Mouse (Mus musculus) heart, postnatal 0 days (tissue): Measurements from ENCODE around the gene Tmem101. TPM values are rescaled to one million over a fixed set of nuclear protein-coding genes. Genes with fewer than 3 reads are reported as not detected.

Source experiments
- ATAC-seq: fragments of 200-750 bp; cut with Nextera tagmentation; 2 replicates; pipeline ENCODE4 v1.8.0; 2017; ENCODE audit warnings: low read depth, moderate number of reproducible peaks, moderate library complexity; ENCODE audit not compliant: insufficient read depth
- DNase-seq: peaks from one replicate; pipeline ENCODE4 v3.0.0-alpha.2; 2016; ENCODE audit warnings: low spot score
- H3K27ac ChIP-seq: fragments of 300-500 bp; sonication (generic); 2 replicates; pipeline ENCODE4 v1.5.1; 2014; ENCODE audit warnings: low read depth, mild to moderate bottlenecking
- H3K27me3 ChIP-seq: fragments of 300-500 bp; sonication (generic); 2 replicates; pipeline ENCODE4 v1.6.1; 2014; ENCODE audit warnings: low read length, mixed read lengths; ENCODE audit not compliant: control insufficient read depth, insufficient read depth
- H3K36me3 ChIP-seq: fragments of 300-500 bp; sonication (generic); replicated peaks from 2 replicates; pipeline ENCODE4 v1.6.1; 2014; ENCODE audit warnings: low read length, mixed read lengths; ENCODE audit not compliant: control insufficient read depth, insufficient read depth
- H3K4me1 ChIP-seq: fragments of 300-500 bp; sonication (generic); 2 replicates; pipeline ENCODE4 v1.6.1; 2014; ENCODE audit warnings: antibody characterized with exemption; ENCODE audit not compliant: control insufficient read depth, insufficient read depth
- H3K4me2 ChIP-seq: fragments of 300-500 bp; sonication (generic); 2 replicates; pipeline ENCODE4 v1.6.1; 2014; ENCODE audit warnings: low read depth, mild to moderate bottlenecking, low read length, moderate library complexity
- H3K4me3 ChIP-seq: fragments of 300-500 bp; sonication (generic); 2 replicates; pipeline ENCODE4 v1.5.1; 2014; ENCODE audit warnings: low read depth, low read length
- H3K9ac ChIP-seq: fragments of 300-500 bp; sonication (generic); replicated peaks from 2 replicates; pipeline ENCODE4 v1.6.1; 2014; ENCODE audit warnings: low read depth, low read length, mixed read lengths
- H3K9me3 ChIP-seq: fragments of 300-500 bp; sonication (generic); replicated peaks from 2 replicates; pipeline ENCODE4 v1.6.1; 2016; ENCODE audit warnings: low read length; ENCODE audit not compliant: control insufficient read depth
- CTCF ChIP-seq: IDR thresholded peaks from 2 replicates; pipeline ENCODE4 v1.5.1; 2016; ENCODE audit warnings: antibody characterized with exemption, control low read depth, low read depth
- EP300 ChIP-seq: IDR thresholded peaks from 2 replicates; pipeline ENCODE4 v1.6.1; 2016; ENCODE audit warnings: antibody characterized with exemption, low read depth
- WGBS: fragments of 180-500 bp; shearing (Covaris S2); extraction: QIAGEN DNeasy Blood & Tissue Kit; methylation state at CpG from one replicate; pipeline ENCODE4 v1.1.7; 2014; 5-methylcytosine and 5-hydroxymethylcytosine counted together
- polyA plus RNA-seq: library from polyadenylated mRNA; unstranded; fragments of >200 nt; fragmentation: Nextera tagmentation; extraction: Ambion mirVana; gene quantifications from 2 replicates; pipeline ENCODE4 v1.2.1, GENCODE M21; 2015
- total RNA-seq: library from RNA; depleted of rRNA; stranded (reverse); fragments of >200 nt; gene quantifications from 2 replicates; pipeline ENCODE4 v1.2.3, GENCODE M21; 2014; ENCODE audit warnings: low replicate concordance; rRNA removed

Tmem101 gene
- 28.7 and 45.8 TPM in 2 replicates for total RNA-seq
- polyA plus RNA-seq = 21.9 and 23.4 TPM in 2 replicates

DNA sequence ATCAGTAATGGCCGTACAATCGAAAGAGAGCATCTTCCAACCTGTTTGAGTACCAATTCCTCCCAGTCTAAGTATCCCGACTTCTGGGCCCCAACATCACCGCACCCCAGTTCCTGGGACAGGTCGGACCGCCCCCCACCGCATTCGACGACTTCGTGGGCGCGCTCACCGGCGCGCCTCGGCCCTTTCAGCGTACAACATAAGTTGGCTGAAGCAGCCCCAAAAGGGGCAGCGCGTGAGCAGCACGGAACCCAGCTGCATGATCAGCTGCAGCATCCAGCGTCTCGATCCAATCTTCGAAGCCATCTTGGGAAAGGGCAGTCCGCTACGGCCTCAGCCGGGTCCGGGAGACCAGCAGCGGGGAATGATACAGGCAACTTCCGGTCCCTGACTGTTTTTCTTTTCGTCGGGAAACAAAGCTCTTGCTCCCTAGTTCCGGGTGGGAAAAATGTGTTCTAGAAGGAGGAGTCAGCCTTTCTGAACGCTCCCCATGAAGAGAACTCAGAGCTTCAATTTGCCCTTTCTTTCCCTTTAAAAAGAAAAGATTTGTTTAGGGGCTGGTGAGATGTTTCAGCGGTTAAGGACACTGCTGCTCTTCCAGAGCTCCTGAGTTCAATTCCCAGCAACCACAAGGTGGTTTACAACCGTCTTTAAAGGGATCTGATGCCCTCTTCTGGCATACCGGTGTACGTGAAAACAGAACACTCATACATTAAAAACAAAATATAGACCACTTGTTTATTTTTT, at the start of gene Tmem101:
TSS of gene Tmem101 (minus strand) at position 366 of the 747 bp plus-strand sequence.
- peak within 1 kb of the TSS; percentile 79 for H3K4me3 ChIP-seq
- no peaks in the 10 kb centered on the region for H3K9me3 ChIP-seq
- peak; percentile 90 for ATAC-seq
- no peaks in the 10 kb centered on the region for H3K27me3 ChIP-seq
- 0 out of 2 replicates have a peak within 1 kb of the TSS, but pooled peaks have one; percentile 43 for H3K27ac ChIP-seq
- under 1% methylated on average over 37 of the region's 37 CpGs for WGBS
- H3K36me3 ChIP-seq = peaks cover 18% of the 10 kb centered on the region
- no peak for TF ChIP-seq EP300
- peak; percentile 26 for TF ChIP-seq CTCF
- DNase-seq = peak; percentile 84
- peak within 1 kb of the TSS; percentile 68 for H3K9ac ChIP-seq
- peaks cover 6% of the 10 kb centered on the region for H3K4me1 ChIP-seq
- peak within 1 kb of the TSS; percentile 95 for H3K4me2 ChIP-seq

DNA sequence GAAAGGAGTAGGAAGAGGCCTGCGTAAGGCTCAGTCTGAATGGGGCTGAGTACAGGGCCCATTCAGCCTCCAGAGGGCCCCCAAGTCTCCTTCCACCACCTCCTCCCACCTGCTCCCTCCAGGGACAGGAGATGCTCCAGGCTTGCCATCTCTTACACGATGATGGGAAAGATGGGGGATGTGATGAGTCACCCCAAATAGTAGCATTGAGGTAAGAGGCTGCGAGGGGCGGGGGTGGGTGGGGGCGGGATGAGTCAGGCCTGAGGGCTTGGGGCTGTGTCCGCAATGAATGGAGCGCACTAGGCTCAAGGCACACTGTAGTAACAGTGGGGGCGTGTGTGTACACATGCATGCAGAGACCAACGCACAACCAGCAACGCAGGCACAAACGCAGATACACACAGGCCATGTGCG, 45.2 kb upstream of the Tmem101 start:
- WGBS = 79% methylated on average over 12 of the region's 12 CpGs
- DNase-seq (no peak), ATAC-seq (no peak)
- no peak overlapping the region for H3K4me2 ChIP-seq
- H3K36me3 ChIP-seq = peaks cover 90% of the 10 kb centered on the region
- no peaks in the 10 kb centered on the region for H3K9me3 ChIP-seq
- H3K27ac ChIP-seq = no peak overlapping the region
- TF ChIP-seq EP300 = no peak
- H3K4me3 ChIP-seq = no peak overlapping the region
- no peaks in the 10 kb centered on the region for H3K4me1 ChIP-seq
- no peaks in the 10 kb centered on the region for H3K27me3 ChIP-seq
- H3K9ac ChIP-seq = no peak overlapping the region

DNA sequence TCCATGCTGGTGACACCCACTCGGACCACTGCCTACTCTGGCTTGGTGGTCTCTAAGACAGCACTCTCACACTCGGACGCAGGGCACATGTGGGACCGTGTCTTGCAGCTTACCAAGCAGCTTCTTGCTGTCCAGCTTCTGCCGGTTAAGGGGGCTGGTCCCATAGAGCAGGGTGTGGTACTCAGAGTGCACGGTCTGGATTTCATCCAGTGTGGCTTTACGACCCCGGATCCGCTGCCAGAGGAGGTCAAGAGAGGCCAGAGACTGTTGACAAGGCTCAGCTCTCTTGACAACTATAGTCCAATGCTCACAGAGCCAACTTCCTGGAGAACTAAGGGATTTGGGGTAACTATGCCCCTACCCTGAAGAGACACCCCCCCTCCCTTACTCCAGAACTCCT, 43.7 kb upstream of the Tmem101 start:
- Histone ChIP-seq H3K4me2 (no peak overlapping the region), H3K9ac (no peak overlapping the region), H3K27ac (no peak overlapping the region), H3K27me3 (no peaks in the 10 kb centered on the region), H3K36me3 (peaks cover 95% of the 10 kb centered on the region), H3K9me3 (no peaks in the 10 kb centered on the region), H3K4me3 (no peak overlapping the region), H3K4me1 (no peaks in the 10 kb centered on the region)
- WGBS = 62% methylated on average over 9 of the region's 9 CpGs
- DNase-seq = no peak
- no peak for TF ChIP-seq EP300
- ATAC-seq = no peak

DNA sequence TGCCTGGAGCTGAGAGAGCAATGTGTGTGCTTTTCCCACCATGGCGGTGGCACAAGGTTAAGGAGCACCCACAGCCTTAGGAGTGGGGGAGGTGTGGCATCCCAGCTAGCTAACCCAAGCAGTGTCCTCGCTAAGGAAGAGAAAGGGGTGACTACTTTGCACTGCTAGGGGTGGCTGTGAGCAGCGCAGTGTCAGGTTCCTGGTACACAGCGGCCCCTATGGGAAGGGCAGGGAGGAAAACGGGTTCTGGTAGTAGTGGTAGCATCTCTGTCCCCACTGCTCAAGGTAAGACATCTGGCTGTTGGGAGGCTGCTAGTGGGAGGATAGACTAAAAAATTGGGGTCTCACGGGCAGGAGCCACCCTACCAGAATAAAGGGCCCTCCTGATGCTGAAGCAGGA, 42.0 kb upstream of the Tmem101 start:
- Histone ChIP-seq H3K27me3 (no peaks in the 10 kb centered on the region), H3K9ac (no peak overlapping the region), H3K4me2 (no peak overlapping the region), H3K9me3 (no peaks in the 10 kb centered on the region), H3K4me3 (no peak overlapping the region), H3K27ac (no peak overlapping the region), H3K4me1 (no peaks in the 10 kb centered on the region), H3K36me3 (peaks cover 98% of the 10 kb centered on the region)
- ATAC-seq (no peak), DNase-seq (no peak)
- WGBS = 72% methylated on average over 6 of the region's 6 CpGs
- no peak for TF ChIP-seq EP300
- no peak for TF ChIP-seq CTCF

DNA sequence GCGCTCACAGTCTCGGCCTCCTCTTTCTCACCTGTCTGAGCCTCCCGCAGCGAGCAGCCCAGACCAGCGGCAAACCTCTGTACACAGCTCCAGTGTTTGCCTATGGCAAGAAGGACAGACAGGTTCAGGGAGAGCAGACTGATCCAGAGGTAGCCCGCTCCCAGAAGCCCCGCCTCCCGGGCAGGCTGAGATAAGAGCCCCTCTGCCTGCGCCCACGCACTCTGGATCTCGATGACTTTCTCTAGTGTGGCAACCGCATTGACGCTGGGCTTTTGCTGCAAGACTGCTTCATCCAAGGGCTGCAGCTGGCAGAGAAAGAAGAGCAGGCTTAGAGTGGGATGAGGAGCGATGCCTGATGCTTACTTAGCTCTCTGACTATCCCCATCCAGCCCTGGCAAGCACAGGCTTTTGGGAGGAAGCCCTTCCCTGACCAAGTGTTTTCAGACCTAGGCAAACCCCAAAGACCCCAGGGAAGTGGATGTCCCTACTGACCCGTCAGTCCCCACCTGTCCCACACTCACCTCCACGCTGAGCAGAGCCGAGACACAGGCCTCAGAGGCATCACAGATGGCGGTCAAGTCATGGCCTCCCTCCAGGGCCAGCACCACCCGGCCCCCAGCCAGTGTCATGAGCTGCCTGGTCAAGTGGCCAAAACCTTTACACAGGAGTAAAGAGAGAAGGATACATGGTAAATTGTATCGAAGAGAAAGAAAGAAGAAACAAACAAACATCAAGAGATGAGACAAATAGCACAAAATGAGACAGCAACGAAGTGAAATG, 40.0 kb upstream of the Tmem101 start:
- DNase-seq (no peak), ATAC-seq (no peak)
- H3K36me3 ChIP-seq = peaks cover 81% of the 10 kb centered on the region
- H3K9ac ChIP-seq = no peak overlapping the region
- H3K4me2 ChIP-seq = no peak overlapping the region
- H3K4me3 ChIP-seq = no peak overlapping the region
- 0 out of 2 replicates have a peak, but pooled peaks cover 4% of the 10 kb centered on the region for H3K4me1 ChIP-seq
- H3K27me3 ChIP-seq = no peaks in the 10 kb centered on the region
- TF ChIP-seq CTCF = no peak
- TF ChIP-seq EP300 = no peak
- H3K27ac ChIP-seq = no peak overlapping the region
- WGBS = 65% methylated on average over 21 of the region's 21 CpGs
- H3K9me3 ChIP-seq = no peaks in the 10 kb centered on the region
